Mouse (Mus musculus) cerebellum, postnatal 14 days (tissue): ENCODE results near the gene Gm10382.

Experiments
- DNase-seq, 2 experiments: peaks; one replicate each; pipeline ENCODE4 v3.0.0; 2021; ENCODE audit warnings: mixed read lengths in 2 of 2

Gene Gm10382

GRCm38 (mm10) chr5:125389131-125389578, at the start of gene Gm10382:
Gm10382 (plus strand) TSS chr5:125389322.
- DNase-seq: peak; percentile 86 to 92

DNA sequence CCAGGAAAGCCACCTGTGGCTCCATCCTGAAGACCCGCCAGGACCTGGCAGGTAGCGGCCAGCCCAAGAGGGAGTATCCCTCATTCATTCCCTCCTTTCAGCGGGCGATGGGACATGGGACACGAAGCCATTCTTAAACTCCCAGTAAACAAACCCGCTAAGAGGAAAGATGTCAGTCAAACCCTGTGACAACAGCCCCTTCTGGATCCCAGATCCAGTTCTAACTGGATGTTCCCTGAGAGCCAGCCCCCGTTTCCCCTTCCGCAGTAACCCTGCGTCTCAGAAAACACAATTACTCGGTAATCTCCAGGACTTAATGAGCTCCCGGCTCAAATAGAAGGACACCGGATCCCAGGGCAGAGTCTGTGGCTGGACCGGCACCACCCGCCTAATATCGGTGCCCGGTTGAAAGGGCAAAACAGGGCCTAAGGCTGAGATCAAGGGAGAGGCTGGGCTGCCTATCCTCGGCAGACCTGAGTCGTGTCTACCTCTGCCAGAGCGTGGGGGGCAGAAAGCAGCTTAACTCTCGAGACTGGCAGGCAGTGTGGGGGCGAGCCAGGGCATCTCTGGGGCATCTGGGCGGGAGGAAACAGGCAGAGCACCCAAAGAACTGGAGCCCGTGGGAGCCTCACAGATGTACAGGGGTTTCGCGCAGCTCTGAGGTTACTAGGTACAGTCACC, 49.1 kb upstream of the Gm10382 start:
- DNase-seq: peak in 1 of 2 experiments; percentile 22

DNA sequence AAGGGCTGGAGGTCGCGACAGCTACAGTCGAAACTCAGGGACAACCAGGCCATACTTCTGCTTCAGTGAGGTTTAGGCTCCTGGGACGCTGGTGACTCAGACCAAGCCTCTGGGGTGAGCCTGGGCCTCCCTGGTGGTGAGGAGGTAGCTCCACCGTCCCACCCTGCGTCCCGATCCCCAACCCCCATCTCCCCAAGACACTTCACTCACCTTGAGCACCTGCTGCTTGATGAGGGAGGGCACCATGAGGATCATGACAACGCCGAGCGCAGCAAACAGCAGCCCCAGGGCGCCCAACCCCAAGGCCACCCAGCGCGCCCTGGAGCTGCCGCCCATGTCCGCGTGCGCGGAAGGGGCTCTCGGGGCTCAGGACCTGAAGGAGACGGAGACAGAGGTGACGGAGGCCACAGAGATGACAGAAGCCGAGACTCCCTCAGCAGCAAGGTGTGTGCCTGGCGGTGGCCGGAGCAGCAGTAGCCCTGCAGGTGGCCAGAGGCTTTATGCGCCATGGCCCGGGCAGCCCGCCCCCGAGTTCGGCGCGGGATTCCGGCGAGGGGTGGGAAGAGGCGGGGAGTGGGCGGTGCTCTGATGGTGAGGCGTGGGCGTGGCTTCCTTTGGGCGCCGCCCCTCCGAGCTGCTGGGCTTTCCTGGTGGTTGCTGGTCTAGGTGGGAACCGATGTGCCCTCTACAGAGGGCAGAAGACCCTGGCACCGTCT, 48.4 kb upstream of the Gm10382 start, which contains the start of gene Scarb1:
Gene Scarb1, minus strand, starts transcription at position 548 of the 716 bp plus-strand sequence.
- DNase-seq: peak; percentile 77 to 80

GRCm38 (mm10) chr5:125341459-125342090, 47.5 kb upstream of the Gm10382 start:
- DNase-seq: no peak

GRCm38 (mm10) chr5:125344296-125344695, 44.8 kb upstream of the Gm10382 start:
- no peak for DNase-seq

- DNase-seq: no peak
Observed at GRCm38 (mm10) chr5:125348067-125348466, 41.1 kb upstream of the Gm10382 start.

- DNase-seq: peak; percentile 54 to 71
Observed at GRCm38 (mm10) chr5:125348487-125348886, 40.6 kb upstream of the Gm10382 start.

DNA sequence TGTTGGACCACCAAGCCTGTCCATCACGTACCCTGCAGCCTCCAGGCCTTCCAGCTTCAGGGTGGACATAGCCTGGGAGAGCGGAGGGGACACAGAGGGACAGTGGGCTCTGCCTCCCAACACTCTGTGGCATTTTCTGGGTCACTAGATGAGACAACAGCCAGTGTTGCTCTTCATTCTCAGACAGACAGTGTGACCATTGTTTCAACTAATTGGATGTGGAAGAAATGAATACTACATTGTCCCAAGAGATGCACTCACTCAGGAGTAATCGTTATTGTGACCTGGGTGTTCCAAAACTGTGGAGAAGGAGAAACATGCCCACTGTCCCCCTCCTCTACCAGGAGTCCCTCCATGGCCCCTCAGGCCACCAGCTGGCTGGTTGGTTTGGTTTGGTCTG, 39.7 kb upstream of the Gm10382 start:
- no peak for DNase-seq

DNA sequence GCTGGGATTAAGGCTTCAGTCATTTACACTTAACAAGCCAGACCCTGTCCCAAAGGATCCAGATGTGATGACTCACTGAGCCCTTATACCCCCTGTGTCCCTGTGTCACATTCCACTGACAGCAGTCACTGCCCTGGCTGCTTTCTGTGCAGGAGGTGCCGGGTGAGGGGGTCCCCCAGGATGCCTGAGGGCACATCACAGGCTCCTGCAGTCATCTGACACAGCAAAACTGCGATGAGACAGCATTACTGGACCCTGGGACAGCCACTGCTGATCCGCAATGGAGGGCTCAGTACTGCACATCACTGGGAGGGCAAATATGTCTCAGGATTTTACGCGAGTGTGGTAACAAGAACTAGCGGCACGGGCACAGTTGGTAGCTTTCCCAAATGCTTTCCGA, 38.1 kb upstream of the Gm10382 start:
- no peak for DNase-seq

- no peak for DNase-seq
Observed at GRCm38 (mm10) chr5:125351939-125352338, 37.2 kb upstream of the Gm10382 start.

- no peak for DNase-seq
Observed at GRCm38 (mm10) chr5:125352781-125353294, 36.3 kb upstream of the Gm10382 start.

- no peak for DNase-seq
Observed at GRCm38 (mm10) chr5:125354885-125355492, 34.1 kb upstream of the Gm10382 start.

- no peak for DNase-seq
Observed at GRCm38 (mm10) chr5:125355650-125356049, 33.5 kb upstream of the Gm10382 start.

DNA sequence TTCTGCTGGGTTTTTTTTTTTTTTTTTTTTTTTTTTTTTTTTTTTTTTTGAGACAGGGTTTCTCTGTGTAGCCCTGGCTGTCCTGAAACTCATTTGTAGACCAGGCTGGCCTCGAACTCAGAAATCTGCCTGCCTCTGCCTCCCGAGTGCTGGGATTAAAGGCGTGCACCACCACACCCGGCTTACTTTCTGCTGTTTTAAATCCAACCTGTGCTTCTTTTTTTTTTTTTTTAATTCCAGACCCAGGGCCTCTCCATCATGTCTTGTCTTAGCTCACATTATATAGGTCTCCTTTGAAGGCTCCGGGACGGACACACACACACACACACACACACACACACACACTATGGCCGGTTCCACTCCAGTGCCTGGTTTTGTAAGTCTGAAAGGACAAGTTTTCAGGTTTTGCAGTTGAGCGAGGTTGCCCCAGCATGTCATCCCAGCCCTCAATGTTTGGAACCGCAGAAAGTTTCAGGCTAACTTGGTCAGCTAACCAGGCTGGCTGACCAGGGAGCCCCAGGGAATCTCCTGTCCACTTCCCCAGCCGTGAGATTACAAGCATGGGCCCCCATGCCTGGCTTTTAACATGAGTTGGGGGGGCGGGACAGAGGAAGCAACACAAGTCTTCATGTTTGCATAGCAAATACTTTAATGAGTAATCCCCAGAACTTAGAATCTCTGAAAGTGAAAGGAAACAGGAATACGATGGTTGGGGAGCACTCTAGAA, 31.4 kb upstream of the Gm10382 start:
- DNase-seq: no peak

DNA sequence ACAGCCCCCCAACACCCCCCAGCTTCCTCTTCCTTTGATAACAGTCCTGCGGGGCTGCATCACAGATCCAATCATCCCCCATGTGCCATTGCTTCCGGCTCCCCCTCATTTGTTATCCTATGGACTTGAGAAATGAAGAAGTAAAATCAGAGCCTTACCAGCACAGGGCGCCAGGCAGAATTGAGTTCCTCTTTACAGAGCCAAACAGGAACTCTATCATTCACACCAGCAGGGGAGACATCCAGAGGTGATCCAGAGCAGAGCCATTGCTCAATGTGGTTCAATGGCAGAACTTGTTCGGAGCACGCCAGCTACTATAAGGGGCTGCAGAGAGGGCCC, 30.9 kb upstream of the Gm10382 start:
- no peak for DNase-seq

- peak; percentile 66 to 82 for DNase-seq
Observed at GRCm38 (mm10) chr5:125360566-125360965, 28.6 kb upstream of the Gm10382 start.

GRCm38 (mm10) chr5:125360981-125361510, 28.1 kb upstream of the Gm10382 start:
- DNase-seq: no peak

- DNase-seq: no peak
Observed at GRCm38 (mm10) chr5:125363894-125364293, 25.2 kb upstream of the Gm10382 start.

DNA sequence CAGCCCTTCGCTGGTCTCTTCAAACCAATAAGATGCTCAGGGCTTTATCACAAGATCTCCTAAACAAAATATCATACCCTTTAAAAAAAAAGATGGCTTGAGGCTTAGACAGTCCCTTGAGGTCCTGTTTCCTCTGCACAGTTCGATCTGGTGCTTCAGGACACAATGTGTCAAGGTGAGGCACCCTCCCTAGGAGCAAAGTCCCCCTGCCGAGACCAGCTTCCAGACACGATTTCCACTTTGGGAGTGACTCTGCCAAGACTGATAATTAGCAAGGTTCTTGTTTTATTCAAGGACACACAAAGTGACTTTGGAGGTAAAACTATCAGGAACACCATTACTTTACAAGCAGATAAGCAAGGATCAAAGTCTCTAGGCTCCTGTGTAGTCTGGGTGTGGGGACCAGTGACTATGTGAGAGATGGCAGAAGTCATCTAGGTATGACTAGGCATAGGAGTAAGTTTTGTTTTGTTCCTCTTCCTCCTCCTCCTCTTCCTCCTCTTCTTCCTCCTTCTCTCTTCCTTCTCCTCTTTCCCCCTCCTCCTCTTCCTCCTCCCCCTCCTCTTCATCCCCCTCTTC, 24.2 kb upstream of the Gm10382 start:
- no peak for DNase-seq

DNA sequence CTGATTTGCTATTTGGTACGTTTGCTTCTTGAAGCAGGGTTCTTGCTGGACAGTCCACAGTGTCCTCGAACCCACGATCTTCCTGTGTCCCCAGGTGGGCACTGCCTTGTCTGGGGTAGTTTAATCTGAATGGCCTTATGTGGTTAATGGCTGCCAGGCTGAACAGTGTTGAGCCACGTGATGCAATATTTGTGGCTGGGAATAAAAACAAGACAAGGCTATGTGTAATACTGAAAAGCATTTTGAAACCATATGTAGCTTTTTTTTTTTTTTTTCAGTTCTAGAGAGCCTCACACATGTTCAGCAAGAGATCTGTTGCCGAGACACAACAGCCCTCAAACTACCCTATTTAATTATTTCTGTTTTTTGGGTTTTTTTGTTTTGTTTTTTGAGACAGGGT, 21.0 kb upstream of the Gm10382 start:
- DNase-seq: no peak

DNA sequence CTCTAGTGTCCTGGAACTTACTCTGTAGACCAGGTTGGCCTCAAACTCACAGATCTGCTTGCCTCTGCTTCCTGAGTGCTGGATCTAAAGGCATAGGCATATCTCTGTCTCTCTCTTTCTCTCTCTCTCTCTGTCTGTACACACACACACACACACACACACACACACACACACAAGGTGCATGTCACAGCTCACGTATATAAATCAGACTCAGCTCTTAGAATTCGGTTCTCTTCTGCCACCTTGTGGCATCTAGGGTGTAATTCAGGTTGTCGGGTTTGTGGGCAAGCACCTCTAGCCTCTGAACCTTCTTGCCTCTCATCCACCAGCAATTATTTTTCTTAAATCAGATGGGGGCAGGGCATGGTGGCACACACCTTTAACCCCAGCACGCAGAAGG, 20.6 kb upstream of the Gm10382 start:
- DNase-seq: peak; percentile 79 to 82
